Mouse (Mus musculus): Measurements from ENCODE around the gene Mlxipl. TPM values are rescaled to one million over a fixed set of nuclear protein-coding genes. Genes with fewer than 3 reads are reported as not detected.

Gene Mlxipl
- polyA plus RNA-seq, 2 experiments: 0.54 to 3.3 TPM

- H3K27ac ChIP-seq (replicated peaks; ENCODE audit: low read depth, low read length): no peak overlapping the region
- H3K4me1 ChIP-seq (ENCODE audit: control insufficient read depth, insufficient read depth, low read length): peaks cover 3% of the 10 kb centered on the region; the same call in 1 of the 2 replicates
- DNase-seq (ENCODE audit: low spot score) (no peak), ATAC-seq (ENCODE audit: low FRiP score, low read depth) (no peak)
- no peak for TF ChIP-seq POLR2A (IDR thresholded peaks at IDR 0.05; ENCODE audit: borderline replicate concordance, extremely low read depth, insufficient read depth, insufficient read length)
- no peak overlapping the region for H3K9ac ChIP-seq (ENCODE audit: low read depth, low read length, severe bottlenecking)
- no peaks in the 10 kb centered on the region for H3K9me3 ChIP-seq (ENCODE audit: control insufficient read depth, low read length)
- no peaks in the 10 kb centered on the region for H3K27me3 ChIP-seq (ENCODE audit: control insufficient read depth, insufficient read depth, low read length)
- H3K4me3 ChIP-seq (replicated peaks; ENCODE audit: low read length): no peak overlapping the region
- no peak overlapping the region for H3K4me2 ChIP-seq (replicated peaks; ENCODE audit: low read depth, low read length, severe bottlenecking)
- peaks cover 39% of the 10 kb centered on the region for H3K36me3 ChIP-seq (ENCODE audit: control insufficient read depth, insufficient read depth, low read length)
- WGBS: 74% methylated on average over 4 of the region's 4 CpGs
These were observed 14.0 kb upstream of the Mlxipl start for GRCm38 (mm10) chr5:135075655-135076054.

GRCm38 (mm10) chr5:135076368-135076767, 13.3 kb upstream of the Mlxipl start:
- Histone ChIP-seq H3K27ac (replicated peaks; ENCODE audit: low read depth, low read length) (no peak overlapping the region), H3K4me1 (ENCODE audit: control insufficient read depth, insufficient read depth, low read length) (peaks cover 3% of the 10 kb centered on the region; the same call in 1 of the 2 replicates), H3K36me3 (ENCODE audit: control insufficient read depth, insufficient read depth, low read length) (peaks cover 39% of the 10 kb centered on the region), H3K4me2 (replicated peaks; ENCODE audit: low read depth, low read length, severe bottlenecking) (0 out of 2 replicates have a peak overlapping the region, but pooled peaks have one; percentile 20), H3K27me3 (ENCODE audit: control insufficient read depth, insufficient read depth, low read length) (no peaks in the 10 kb centered on the region), H3K4me3 (replicated peaks; ENCODE audit: low read length) (no peak overlapping the region), H3K9me3 (ENCODE audit: control insufficient read depth, low read length) (no peaks in the 10 kb centered on the region), H3K9ac (ENCODE audit: low read depth, low read length, severe bottlenecking) (no peak overlapping the region)
- DNase-seq (ENCODE audit: low spot score): no peak
- TF ChIP-seq POLR2A (IDR thresholded peaks at IDR 0.05; ENCODE audit: borderline replicate concordance, extremely low read depth, insufficient read depth, insufficient read length): no peak
- no peak for ATAC-seq (ENCODE audit: low FRiP score, low read depth)
- WGBS: 91% methylated on average over 14 of the region's 14 CpGs

- Histone ChIP-seq H3K4me2 (replicated peaks; ENCODE audit: low read depth, low read length, severe bottlenecking) (peak overlapping the region; percentile 63), H3K4me3 (replicated peaks; ENCODE audit: low read length) (peak overlapping the region; percentile 98), H3K9me3 (ENCODE audit: control insufficient read depth, low read length) (no peaks in the 10 kb centered on the region), H3K36me3 (ENCODE audit: control insufficient read depth, insufficient read depth, low read length) (peaks cover 33% of the 10 kb centered on the region), H3K27ac (replicated peaks; ENCODE audit: low read depth, low read length) (peak overlapping the region; percentile 83), H3K4me1 (ENCODE audit: control insufficient read depth, insufficient read depth, low read length) (peaks cover 3% of the 10 kb centered on the region; the same call in 1 of the 2 replicates), H3K27me3 (ENCODE audit: control insufficient read depth, insufficient read depth, low read length) (no peaks in the 10 kb centered on the region), H3K9ac (ENCODE audit: low read depth, low read length, severe bottlenecking) (peak overlapping the region; percentile 97)
- 19% methylated on average over 14 of the region's 14 CpGs for WGBS
- DNase-seq (ENCODE audit: low spot score) (peak; percentile 48), ATAC-seq (ENCODE audit: low FRiP score, low read depth) (no peak)
- no peak for TF ChIP-seq POLR2A (IDR thresholded peaks at IDR 0.05; ENCODE audit: borderline replicate concordance, extremely low read depth, insufficient read depth, insufficient read length)
These were observed 12.7 kb upstream of the Mlxipl start for GRCm38 (mm10) chr5:135076931-135077505.

GRCm38 (mm10) chr5:135077564-135078481, 11.9 kb upstream of the Mlxipl start, which contains the start of gene Vps37d:
Vps37d (minus strand) TSS chr5:135078266.
- Histone ChIP-seq H3K36me3 (ENCODE audit: control insufficient read depth, insufficient read depth, low read length) (peaks cover 25% of the 10 kb centered on the region), H3K4me1 (ENCODE audit: control insufficient read depth, insufficient read depth, low read length) (peaks cover 3% of the 10 kb centered on the region; the same call in 1 of the 2 replicates), H3K27ac (replicated peaks; ENCODE audit: low read depth, low read length) (peak within 1 kb of the TSS; percentile 83), H3K9me3 (ENCODE audit: control insufficient read depth, low read length) (no peaks in the 10 kb centered on the region), H3K27me3 (ENCODE audit: control insufficient read depth, insufficient read depth, low read length) (no peaks in the 10 kb centered on the region), H3K9ac (ENCODE audit: low read depth, low read length, severe bottlenecking) (peak within 1 kb of the TSS; percentile 97), H3K4me3 (replicated peaks; ENCODE audit: low read length) (peak within 1 kb of the TSS; percentile 98), H3K4me2 (replicated peaks; ENCODE audit: low read depth, low read length, severe bottlenecking) (peak within 1 kb of the TSS; percentile 63)
- DNase-seq (ENCODE audit: low spot score) (peak; percentile 84), ATAC-seq (ENCODE audit: low FRiP score, low read depth) (peak; percentile 92)
- WGBS: under 1% methylated on average over 42 of the region's 83 CpGs
- no peak for TF ChIP-seq POLR2A (IDR thresholded peaks at IDR 0.05; ENCODE audit: borderline replicate concordance, extremely low read depth, insufficient read depth, insufficient read length)

GRCm38 (mm10) chr5:135078482-135078810, 11.2 kb upstream of the Mlxipl start:
- peak overlapping the region; percentile 97 for H3K9ac ChIP-seq (ENCODE audit: low read depth, low read length, severe bottlenecking)
- 1% methylated on average over 11 of the region's 11 CpGs for whole genome bisulfite sequencing
- peaks cover 19% of the 10 kb centered on the region for H3K36me3 ChIP-seq (ENCODE audit: control insufficient read depth, insufficient read depth, low read length)

More at GRCm38 (mm10) chr5:135078482-135078810, 11.2 kb upstream of the Mlxipl start:
- H3K27ac ChIP-seq (replicated peaks; ENCODE audit: low read depth, low read length): no peak overlapping the region
- H3K4me2 ChIP-seq (replicated peaks; ENCODE audit: low read depth, low read length, severe bottlenecking): peak overlapping the region; percentile 63
- no peak for TF ChIP-seq POLR2A (IDR thresholded peaks at IDR 0.05; ENCODE audit: borderline replicate concordance, extremely low read depth, insufficient read depth, insufficient read length)
- DNase-seq (ENCODE audit: low spot score): peak; percentile 70
- peak; percentile 56; the same call in 1 of the 2 replicates for ATAC-seq (ENCODE audit: low FRiP score, low read depth)
- H3K27me3 ChIP-seq (ENCODE audit: control insufficient read depth, insufficient read depth, low read length): no peaks in the 10 kb centered on the region
- H3K9me3 ChIP-seq (ENCODE audit: control insufficient read depth, low read length): no peaks in the 10 kb centered on the region
- peaks cover 3% of the 10 kb centered on the region; the same call in 1 of the 2 replicates for H3K4me1 ChIP-seq (ENCODE audit: control insufficient read depth, insufficient read depth, low read length)
- peak overlapping the region; percentile 98 for H3K4me3 ChIP-seq (replicated peaks; ENCODE audit: low read length)
